Mouse (Mus musculus) neural tube, embryonic 14.5 days (tissue): Measurements from ENCODE around the gene Ccdc102a. TPM values are rescaled to one million over a fixed set of nuclear protein-coding genes. Genes with fewer than 3 reads are reported as not detected.

Experiments
- ATAC-seq: fragments of 200-750 bp; cut with Nextera tagmentation; 2 replicates; pipeline ENCODE4 v1.8.0; 2017; ENCODE audit warnings: low read depth, mild to moderate bottlenecking, moderate TSS enrichment, moderate library complexity
- H3K27ac ChIP-seq: fragments of 300-500 bp; sonication (generic); 2 replicates; pipeline ENCODE4 v1.5.1; 2014; ENCODE audit warnings: low read depth, mild to moderate bottlenecking, control low read depth, low read length, moderate library complexity, mixed read lengths
- H3K27me3 ChIP-seq: fragments of 300-500 bp; sonication (generic); 2 replicates; pipeline ENCODE4 v1.6.1; 2014; ENCODE audit warnings: low read length; ENCODE audit not compliant: control insufficient read depth, insufficient read depth
- H3K36me3 ChIP-seq: fragments of 300-500 bp; sonication (generic); 2 replicates; pipeline ENCODE4 v1.6.1; 2014; ENCODE audit warnings: low read length, mixed read lengths; ENCODE audit not compliant: control insufficient read depth, insufficient read depth
- H3K4me1 ChIP-seq: fragments of 300-500 bp; sonication (generic); 2 replicates; pipeline ENCODE4 v1.6.1; 2014; ENCODE audit warnings: low read length; ENCODE audit not compliant: control insufficient read depth, insufficient read depth
- H3K4me2 ChIP-seq: fragments of 300-500 bp; sonication (generic); 2 replicates; pipeline ENCODE4 v1.6.1; 2014; ENCODE audit warnings: mild to moderate bottlenecking, low read depth, low read length, control low read depth
- H3K4me3 ChIP-seq: fragments of 300-500 bp; sonication (generic); 2 replicates; pipeline ENCODE4 v1.5.1; 2014; ENCODE audit warnings: low read depth, low read length, control low read depth, mixed read lengths
- H3K9ac ChIP-seq: fragments of 300-500 bp; sonication (generic); replicated peaks from 2 replicates; pipeline ENCODE4 v1.6.1; 2014; ENCODE audit warnings: low read depth, mild to moderate bottlenecking, control low read depth, low read length, mixed read lengths
- H3K9me3 ChIP-seq: fragments of 300-500 bp; sonication (generic); 2 replicates; pipeline ENCODE4 v1.6.1; 2016; ENCODE audit warnings: low read length; ENCODE audit not compliant: control insufficient read depth
- WGBS: fragments of 180-500 bp; shearing (Covaris S2); extraction: QIAGEN DNeasy Blood & Tissue Kit; methylation state at CpG from one replicate; pipeline ENCODE4 v1.1.7; 2014; 5-methylcytosine and 5-hydroxymethylcytosine counted together
- polyA plus RNA-seq: library from polyadenylated mRNA; unstranded; fragments of >200 nt; fragmentation: Nextera tagmentation; extraction: Ambion mirVana; gene quantifications from 2 replicates; pipeline ENCODE4 v1.2.1, GENCODE M21; 2014

Gene Ccdc102a
- polyA plus RNA-seq, 1 experiment from 2014 or later: 2.9 TPM

DNA sequence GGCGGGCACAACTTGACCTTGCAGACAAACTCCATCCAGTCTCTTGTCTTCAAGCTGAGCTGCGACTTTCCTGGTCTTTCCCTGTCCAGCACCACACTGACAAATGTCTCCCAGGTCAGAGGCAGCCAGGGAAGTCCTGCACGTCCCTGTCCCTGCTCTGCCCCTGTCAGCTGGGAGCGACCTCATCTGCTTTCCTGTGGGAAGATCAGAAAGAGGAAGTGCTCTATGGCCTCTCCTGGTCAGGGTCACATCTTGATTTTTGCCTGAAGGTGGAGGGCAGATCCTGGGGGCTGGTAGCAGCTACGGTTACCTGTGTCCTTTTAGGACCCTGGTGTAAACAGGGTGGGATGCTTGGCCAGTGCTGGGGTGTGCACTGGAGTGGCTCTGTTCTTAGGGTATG lies 16.0 kb upstream of the Ccdc102a start:
- WGBS: 76% methylated on average over 5 of the region's 5 CpGs

DNA sequence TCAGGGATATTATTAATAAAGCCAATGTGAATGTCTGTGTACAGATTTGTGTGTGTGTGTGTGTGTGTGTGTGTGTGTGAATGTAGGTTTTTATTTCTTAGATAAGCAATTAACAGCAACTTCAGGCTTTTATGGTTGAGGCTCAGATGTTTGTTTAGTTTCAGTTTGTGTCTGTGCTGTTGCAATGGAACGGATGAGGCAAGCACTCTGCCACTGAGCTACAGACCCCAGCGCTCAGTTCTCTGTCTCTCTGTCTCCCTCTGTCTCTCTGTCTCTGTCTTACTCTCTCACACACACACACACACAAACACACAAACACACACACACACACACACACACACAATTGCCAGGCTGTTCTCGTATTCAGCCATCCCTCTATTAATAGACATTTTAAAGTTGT lies 10.3 kb upstream of the Ccdc102a start:
- Histone ChIP-seq H3K36me3 (no peaks in the 10 kb centered on the region), H3K9ac (no peak overlapping the region), H3K4me1 (no peaks in the 10 kb centered on the region), H3K27ac (no peak overlapping the region), H3K4me3 (no peak overlapping the region), H3K27me3 (no peaks in the 10 kb centered on the region), H3K4me2 (no peak overlapping the region), H3K9me3 (no peaks in the 10 kb centered on the region)
- WGBS: 82% methylated on average over 3 of the region's 3 CpGs
- no peak for ATAC-seq

More for the DNA sequence above, 16.0 kb upstream of the Ccdc102a start:
- no peak for ATAC-seq
- H3K9ac ChIP-seq: no peak overlapping the region
- H3K4me1 ChIP-seq: no peaks in the 10 kb centered on the region
- no peak overlapping the region for H3K4me3 ChIP-seq
- H3K9me3 ChIP-seq: no peaks in the 10 kb centered on the region
- H3K4me2 ChIP-seq: no peak overlapping the region
- no peak overlapping the region for H3K27ac ChIP-seq
- H3K36me3 ChIP-seq: no peaks in the 10 kb centered on the region
- H3K27me3 ChIP-seq: no peaks in the 10 kb centered on the region

DNA sequence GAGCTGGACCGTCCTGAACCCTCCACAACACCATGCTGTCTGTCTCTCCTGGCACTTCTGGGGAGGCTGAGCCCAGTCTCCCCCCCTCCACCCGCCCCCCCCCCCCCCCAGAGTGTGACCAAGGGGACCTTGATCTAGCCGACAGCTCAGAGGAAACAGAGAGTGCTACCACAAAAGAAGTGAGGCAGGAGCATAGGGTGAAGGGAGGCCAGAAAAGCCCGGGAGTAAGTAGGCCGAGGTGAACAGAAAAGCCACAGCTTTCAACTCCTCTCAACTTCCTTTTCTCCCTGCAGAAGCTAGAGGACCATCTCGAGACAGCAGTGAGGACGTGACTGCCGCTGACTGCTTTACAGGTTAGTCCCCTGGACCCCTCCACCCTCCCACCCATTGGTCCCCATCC lies 5.5 kb upstream of the Ccdc102a start, which contains the start of gene Adgrg5:
Gene Adgrg5, plus strand, starts transcription at position 290 of the 400 bp plus-strand sequence.
- Histone ChIP-seq H3K4me2 (no peak within 1 kb of the TSS), H3K36me3 (no peaks in the 10 kb centered on the region), H3K27ac (no peak within 1 kb of the TSS), H3K9me3 (no peaks in the 10 kb centered on the region), H3K27me3 (no peaks in the 10 kb centered on the region; the same call in 1 of the 2 replicates), H3K4me1 (no peaks in the 10 kb centered on the region), H3K4me3 (no peak within 1 kb of the TSS), H3K9ac (no peak within 1 kb of the TSS)
- no peak for ATAC-seq
- WGBS: 56% methylated on average over 8 of the region's 8 CpGs

DNA sequence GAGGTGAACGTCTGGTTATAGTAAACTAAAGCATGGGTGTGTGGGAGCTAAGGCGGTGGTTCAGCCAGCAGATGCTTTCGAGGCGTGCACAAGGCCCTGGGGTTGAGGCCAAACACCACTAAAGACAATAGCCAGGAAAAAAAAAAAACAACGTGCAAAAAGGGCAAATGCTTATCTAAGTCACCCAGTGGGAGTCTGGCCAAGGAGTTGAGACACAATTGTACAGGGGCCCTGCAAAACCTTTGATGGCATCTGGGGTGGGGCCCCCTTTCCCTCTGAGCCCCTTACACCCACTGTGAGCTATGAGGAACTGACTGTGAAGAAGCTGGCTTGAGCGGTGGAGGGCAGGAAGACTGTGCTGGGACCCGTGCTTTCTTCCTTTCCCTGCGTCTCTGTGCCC lies 4.7 kb upstream of the Ccdc102a start:
- no peak for ATAC-seq
- H3K9ac ChIP-seq: no peak overlapping the region
- H3K27me3 ChIP-seq: no peaks in the 10 kb centered on the region; the same call in 1 of the 2 replicates
- H3K9me3 ChIP-seq: no peaks in the 10 kb centered on the region
- H3K4me2 ChIP-seq: no peak overlapping the region
- no peaks in the 10 kb centered on the region for H3K36me3 ChIP-seq
- H3K4me3 ChIP-seq: no peak overlapping the region
- H3K27ac ChIP-seq: no peak overlapping the region
- 22% methylated on average over 8 of the region's 8 CpGs for WGBS
- peaks cover 3% of the 10 kb centered on the region; the same call in 1 of the 2 replicates for H3K4me1 ChIP-seq

DNA sequence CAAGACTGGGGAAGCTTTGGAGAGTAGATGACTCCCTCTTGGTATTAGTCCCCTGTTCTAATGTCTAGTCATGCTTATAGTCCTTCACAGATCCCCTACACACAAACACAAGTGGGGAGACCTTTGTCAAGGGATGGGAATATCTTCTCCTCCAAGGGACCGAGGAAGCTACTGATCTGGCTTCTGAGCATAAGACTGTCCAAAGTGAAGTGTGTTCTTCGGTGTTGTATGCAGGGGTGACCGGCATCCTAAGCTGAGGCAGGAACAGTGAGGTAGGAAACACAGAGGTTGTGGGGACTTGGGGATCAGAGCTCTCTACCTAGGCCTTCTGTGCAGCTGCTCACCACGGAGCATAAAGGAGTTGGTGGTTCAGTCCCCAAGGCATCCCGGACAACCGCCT lies 4.3 kb upstream of the Ccdc102a start:
- WGBS: 77% methylated on average over 6 of the region's 6 CpGs
- no peak for ATAC-seq
- Histone ChIP-seq H3K36me3 (no peaks in the 10 kb centered on the region), H3K9ac (no peak overlapping the region), H3K4me3 (no peak overlapping the region), H3K4me2 (no peak overlapping the region), H3K9me3 (no peaks in the 10 kb centered on the region), H3K27me3 (no peaks in the 10 kb centered on the region; the same call in 1 of the 2 replicates), H3K27ac (no peak overlapping the region), H3K4me1 (peaks cover 5% of the 10 kb centered on the region)

DNA sequence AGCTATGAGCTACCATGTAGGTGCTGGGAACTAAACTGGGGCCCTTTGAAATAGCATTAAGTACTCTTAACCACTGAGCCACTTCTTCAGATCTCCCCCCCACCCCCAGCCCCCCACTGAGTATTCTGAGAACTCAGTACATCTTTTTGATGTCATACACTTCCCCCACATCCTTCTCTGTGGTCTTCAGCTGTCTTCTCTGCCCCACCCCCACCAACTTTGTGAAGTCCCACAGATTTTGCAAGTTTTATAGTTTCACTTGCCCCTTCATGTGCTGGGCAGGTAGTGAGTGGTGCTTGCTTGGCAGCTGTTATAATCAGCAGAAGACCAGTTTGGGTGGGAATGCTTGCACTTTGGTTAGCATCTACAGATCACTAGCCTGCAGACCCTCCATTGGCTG lies 1.4 kb upstream of the Ccdc102a start:
- Histone ChIP-seq H3K4me2 (no peak overlapping the region), H3K36me3 (no peaks in the 10 kb centered on the region), H3K9me3 (no peaks in the 10 kb centered on the region), H3K27me3 (no peaks in the 10 kb centered on the region; the same call in 1 of the 2 replicates), H3K4me3 (no peak overlapping the region), H3K27ac (no peak overlapping the region), H3K9ac (no peak overlapping the region), H3K4me1 (peaks cover 20% of the 10 kb centered on the region)
- ATAC-seq: no peak

DNA sequence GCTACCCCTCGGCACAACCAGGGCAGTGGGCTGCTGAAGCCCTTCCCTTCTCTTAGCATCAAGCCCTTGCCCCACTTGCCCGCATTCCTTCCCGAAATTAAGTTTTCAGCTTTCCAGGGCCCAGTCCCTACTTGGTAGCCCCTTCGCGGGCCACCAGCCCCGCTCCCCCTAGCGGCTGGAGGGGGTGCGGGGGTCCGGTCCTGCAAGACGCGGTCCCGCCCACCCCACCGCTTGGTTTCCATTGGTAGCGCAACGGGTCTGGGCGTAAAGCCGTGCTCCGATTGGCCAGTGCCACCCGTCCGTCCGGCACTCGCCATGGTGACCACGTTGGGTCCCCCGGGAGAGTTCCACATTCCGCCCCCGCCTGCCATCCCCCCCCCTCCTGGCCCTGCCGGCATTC lies 546 bp downstream of the Ccdc102a start:
- peak overlapping the region; percentile 62 for H3K4me2 ChIP-seq
- under 1% methylated on average over 24 of the region's 27 CpGs for WGBS
- H3K27me3 ChIP-seq: peaks cover 4% of the 10 kb centered on the region; the same call in 1 of the 2 replicates
- H3K4me3 ChIP-seq: peak overlapping the region; percentile 44
- H3K27ac ChIP-seq: no peak overlapping the region
- peaks cover 25% of the 10 kb centered on the region for H3K4me1 ChIP-seq
- 0 out of 2 replicates have a peak overlapping the region, but pooled peaks have one; percentile 52 for H3K9ac ChIP-seq
- peak; percentile 92 for ATAC-seq
- no peaks in the 10 kb centered on the region for H3K36me3 ChIP-seq
- no peaks in the 10 kb centered on the region for H3K9me3 ChIP-seq

DNA sequence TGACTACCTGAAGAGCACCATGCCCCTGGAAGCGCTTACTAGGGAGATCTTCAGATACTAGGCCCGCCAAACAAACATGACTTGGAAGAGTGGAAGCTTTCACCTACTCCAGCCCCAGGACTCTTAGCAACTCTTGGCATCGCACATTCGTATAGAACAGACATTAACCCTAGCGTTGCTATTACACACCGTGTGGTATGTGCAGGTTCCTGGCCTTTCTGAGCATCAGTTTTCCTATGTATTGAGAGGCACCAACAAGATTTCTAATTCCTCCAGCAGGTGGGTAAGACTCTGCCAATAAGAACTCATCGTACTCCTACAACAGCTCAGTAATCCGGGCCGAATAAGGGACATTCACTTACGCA lies 956 bp downstream of the Ccdc102a start:
- Histone ChIP-seq H3K9ac (0 out of 2 replicates have a peak overlapping the region, but pooled peaks have one; percentile 7), H3K4me2 (peak overlapping the region; percentile 62), H3K9me3 (no peaks in the 10 kb centered on the region), H3K4me3 (peak overlapping the region; percentile 44), H3K27ac (no peak overlapping the region), H3K36me3 (no peaks in the 10 kb centered on the region), H3K27me3 (peaks cover 4% of the 10 kb centered on the region; the same call in 1 of the 2 replicates), H3K4me1 (peaks cover 25% of the 10 kb centered on the region)
- ATAC-seq: peak; percentile 36; the same call in 1 of the 2 replicates
- 12% methylated on average over 10 of the region's 10 CpGs for WGBS

DNA sequence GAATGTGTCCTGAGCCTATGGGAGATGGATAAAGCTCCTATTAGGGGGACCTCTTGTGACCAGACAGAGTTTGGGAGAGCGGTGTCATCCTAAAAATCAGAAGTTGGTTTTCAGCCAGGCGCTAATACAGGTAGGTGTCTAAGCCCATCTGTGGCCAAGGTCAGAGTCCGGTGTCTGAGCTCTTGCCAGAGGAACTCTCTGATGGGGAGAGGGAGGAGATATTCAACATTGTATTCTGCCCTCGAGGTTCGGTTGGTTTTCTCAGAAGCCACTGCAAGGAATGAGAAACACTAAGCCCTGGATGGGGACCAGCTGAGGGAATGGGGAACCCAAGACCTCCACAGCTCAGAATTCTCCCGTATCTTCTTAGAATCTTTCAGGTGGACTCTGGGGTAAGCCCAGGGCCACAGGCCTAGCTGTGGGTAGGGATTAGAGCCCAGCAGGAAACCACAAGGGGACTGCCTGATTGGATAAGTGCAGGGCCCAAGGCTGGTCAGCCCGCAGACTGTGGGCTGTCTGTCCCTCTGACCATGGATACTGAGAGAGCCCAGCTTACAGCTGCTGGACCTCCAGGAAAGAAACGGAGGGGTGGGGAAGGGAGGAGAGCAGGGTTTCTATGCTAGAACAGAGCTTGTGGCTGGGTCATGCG lies 1.5 kb downstream of the Ccdc102a start:
- Histone ChIP-seq H3K36me3 (no peaks in the 10 kb centered on the region), H3K9ac (0 out of 2 replicates have a peak overlapping the region, but pooled peaks have one; percentile 7), H3K27ac (no peak overlapping the region), H3K4me2 (peak overlapping the region; percentile 62), H3K9me3 (no peaks in the 10 kb centered on the region), H3K27me3 (peaks cover 4% of the 10 kb centered on the region; the same call in 1 of the 2 replicates), H3K4me1 (peaks cover 25% of the 10 kb centered on the region), H3K4me3 (0 out of 2 replicates have a peak overlapping the region, but pooled peaks have one; percentile 44)
- WGBS: 50% methylated on average over 9 of the region's 9 CpGs
- no peak for ATAC-seq
